Mouse (Mus musculus): ENCODE measurements around the gene Fam122c. TPM values are rescaled to one million over a fixed set of nuclear protein-coding genes. Genes with fewer than 3 reads are reported as not detected.

Gene Fam122c
- polyA plus RNA-seq, 1 experiment from 2014 or later = not detected

GRCm38 (mm10) chrX:53341531-53341930 lies 68.3 kb downstream of the Fam122c start:
- Histone ChIP-seq H3K4me1 (replicated peaks; ENCODE audit: control insufficient read depth, insufficient read depth, low read length) (no peaks in the 10 kb centered on the region), H3K4me3 (ENCODE audit: low read depth, low read length) (no peak overlapping the region), H3K27ac (ENCODE audit: low read depth, low read length) (no peak overlapping the region), H3K9me3 (ENCODE audit: control insufficient read depth, low read length) (no peaks in the 10 kb centered on the region), H3K4me2 (no peak overlapping the region), H3K36me3 (ENCODE audit: control insufficient read depth, insufficient read depth, low read length) (no peaks in the 10 kb centered on the region), H3K9ac (ENCODE audit: low read depth, low read length) (no peak overlapping the region), H3K27me3 (replicated peaks; ENCODE audit: control insufficient read depth, insufficient read depth, low read length) (no peaks in the 10 kb centered on the region)
- no peak; the same call in 1 of the 2 replicates for ATAC-seq (replicated peaks; ENCODE audit: low FRiP score)
- WGBS = 58% methylated on average over 2 of the region's 2 CpGs
- no peak for DNase-seq (ENCODE audit: low spot score)

GRCm38 (mm10) chrX:53348374-53348773 lies 75.2 kb downstream of the Fam122c start:
- DNase-seq (ENCODE audit: low spot score) (no peak), ATAC-seq (replicated peaks; ENCODE audit: low FRiP score) (no peak)
- Histone ChIP-seq H3K27me3 (replicated peaks; ENCODE audit: control insufficient read depth, insufficient read depth, low read length) (no peaks in the 10 kb centered on the region), H3K9ac (ENCODE audit: low read depth, low read length) (no peak overlapping the region), H3K9me3 (ENCODE audit: control insufficient read depth, low read length) (no peaks in the 10 kb centered on the region), H3K4me2 (no peak overlapping the region), H3K27ac (ENCODE audit: low read depth, low read length) (no peak overlapping the region), H3K36me3 (ENCODE audit: control insufficient read depth, insufficient read depth, low read length) (peaks cover 2% of the 10 kb centered on the region; the same call in 1 of the 2 replicates), H3K4me1 (replicated peaks; ENCODE audit: control insufficient read depth, insufficient read depth, low read length) (no peaks in the 10 kb centered on the region), H3K4me3 (ENCODE audit: low read depth, low read length) (no peak overlapping the region)
- 78% methylated on average over 4 of the region's 4 CpGs for WGBS

- peak overlapping the region; percentile 8; the same call in 1 of the 2 replicates for H3K4me3 ChIP-seq (ENCODE audit: low read depth, low read length)
- H3K4me1 ChIP-seq (replicated peaks; ENCODE audit: control insufficient read depth, insufficient read depth, low read length) = peaks cover 3% of the 10 kb centered on the region; the same call in 1 of the 2 replicates
Measured at GRCm38 (mm10) chrX:53364668-53365383, 91.6 kb downstream of the Fam122c start.

GRCm38 (mm10) chrX:53369534-53370365 lies 96.5 kb downstream of the Fam122c start:
- Histone ChIP-seq H3K27me3 (replicated peaks; ENCODE audit: control insufficient read depth, insufficient read depth, low read length) (no peaks in the 10 kb centered on the region), H3K4me3 (ENCODE audit: low read depth, low read length) (peak overlapping the region; percentile 73), H3K27ac (ENCODE audit: low read depth, low read length) (peak overlapping the region; percentile 78), H3K4me2 (peak overlapping the region; percentile 70), H3K4me1 (replicated peaks; ENCODE audit: control insufficient read depth, insufficient read depth, low read length) (peaks cover 3% of the 10 kb centered on the region; the same call in 1 of the 2 replicates), H3K9ac (ENCODE audit: low read depth, low read length) (peak overlapping the region; percentile 83), H3K36me3 (ENCODE audit: control insufficient read depth, insufficient read depth, low read length) (no peaks in the 10 kb centered on the region), H3K9me3 (ENCODE audit: control insufficient read depth, low read length) (no peaks in the 10 kb centered on the region)
- DNase-seq (ENCODE audit: low spot score) = peak; percentile 34
- peak; percentile 90 for ATAC-seq (replicated peaks; ENCODE audit: low FRiP score)
- WGBS = 14% methylated on average over 25 of the region's 25 CpGs

More at GRCm38 (mm10) chrX:53364668-53365383, 91.6 kb downstream of the Fam122c start:
- no peaks in the 10 kb centered on the region for H3K27me3 ChIP-seq (replicated peaks; ENCODE audit: control insufficient read depth, insufficient read depth, low read length)
- ATAC-seq (replicated peaks; ENCODE audit: low FRiP score) (peak; percentile 73), DNase-seq (ENCODE audit: low spot score) (no peak)
- peak overlapping the region; percentile 70 for H3K27ac ChIP-seq (ENCODE audit: low read depth, low read length)
- H3K9me3 ChIP-seq (ENCODE audit: control insufficient read depth, low read length) = no peaks in the 10 kb centered on the region
- no peak overlapping the region for H3K9ac ChIP-seq (ENCODE audit: low read depth, low read length)
- H3K4me2 ChIP-seq = peak overlapping the region; percentile 52
- 54% methylated on average over 7 of the region's 7 CpGs for WGBS
- no peaks in the 10 kb centered on the region for H3K36me3 ChIP-seq (ENCODE audit: control insufficient read depth, insufficient read depth, low read length)

GRCm38 (mm10) chrX:53370366-53370740 lies 97.1 kb downstream of the Fam122c start, which contains the start of gene Mospd1:
TSS of gene Mospd1 (minus strand) at chrX:53370502.
- H3K36me3 ChIP-seq (ENCODE audit: control insufficient read depth, insufficient read depth, low read length) = no peaks in the 10 kb centered on the region
- peak within 1 kb of the TSS; percentile 83 for H3K9ac ChIP-seq (ENCODE audit: low read depth, low read length)
- H3K9me3 ChIP-seq (ENCODE audit: control insufficient read depth, low read length) = no peaks in the 10 kb centered on the region
- H3K27me3 ChIP-seq (replicated peaks; ENCODE audit: control insufficient read depth, insufficient read depth, low read length) = no peaks in the 10 kb centered on the region
- H3K4me3 ChIP-seq (ENCODE audit: low read depth, low read length) = peak within 1 kb of the TSS; percentile 73
- WGBS = 17% methylated on average over 6 of the region's 15 CpGs
- H3K4me1 ChIP-seq (replicated peaks; ENCODE audit: control insufficient read depth, insufficient read depth, low read length) = peaks cover 3% of the 10 kb centered on the region; the same call in 1 of the 2 replicates
- peak; percentile 84 for DNase-seq (ENCODE audit: low spot score)
- ATAC-seq (replicated peaks; ENCODE audit: low FRiP score) = peak; percentile 91
- peak within 1 kb of the TSS; percentile 78 for H3K27ac ChIP-seq (ENCODE audit: low read depth, low read length)
- peak within 1 kb of the TSS; percentile 70 for H3K4me2 ChIP-seq

Other genes starting within 250 kb of the Fam122c start
- 3.6 and 4.3 TPM in 2 replicates for gene Plac1, start 33.3 kb upstream of the Fam122c start, polyA plus RNA-seq (2014; fragmentation: Nextera tagmentation; extraction: Ambion mirVana)
- 11.1 and 13.5 TPM in 2 replicates for gene Fam122b, start 3.6 kb upstream of the Fam122c start, polyA plus RNA-seq (2014; fragmentation: Nextera tagmentation; extraction: Ambion mirVana)
- gene Mospd1, start 97.1 kb downstream of the Fam122c start, polyA plus RNA-seq (2014; fragmentation: Nextera tagmentation; extraction: Ambion mirVana) = 37.6 and 41.5 TPM in 2 replicates
- not detected in 2 replicates for gene Etd, start 161.5 kb downstream of the Fam122c start, polyA plus RNA-seq (2014; fragmentation: Nextera tagmentation; extraction: Ambion mirVana)